Mouse (Mus musculus): ENCODE results near the gene Brd1. TPM values are rescaled to one million over a fixed set of nuclear protein-coding genes. Genes with fewer than 3 reads are reported as not detected.

Gene Brd1
- 8.1 TPM for polyA plus RNA-seq (2015; fragmentation: Illumina TruSeq; extraction: RNeasy Lipid Tissue Mini Kit (QIAGEN cat#74804); ENCODE audit: insufficient read depth, low read depth, low replicate concordance)

GRCm38 (mm10) chr15:88733834-88734571 lies at the start of gene Brd1:
TSS of gene Brd1 (minus strand) at chr15:88734233.

GRCm38 (mm10) chr15:88751564-88752402 lies 17.8 kb upstream of the Brd1 start, which contains the start of gene Zbed4:
TSS of gene Zbed4 (plus strand) at chr15:88751660.

Other genes with a start within 250 kb of the Brd1 start
- not detected for gene Zdhhc25, start 133.9 kb downstream of the Brd1 start, polyA plus RNA-seq (2015; fragmentation: Illumina TruSeq; extraction: RNeasy Lipid Tissue Mini Kit (QIAGEN cat#74804); ENCODE audit: insufficient read depth, low read depth, low replicate concordance)
- 2.3 TPM for gene Zbed4, start 17.4 kb upstream of the Brd1 start, polyA plus RNA-seq (2015; fragmentation: Illumina TruSeq; extraction: RNeasy Lipid Tissue Mini Kit (QIAGEN cat#74804); ENCODE audit: insufficient read depth, low read depth, low replicate concordance)
- gene Alg12, start 85.1 kb upstream of the Brd1 start, polyA plus RNA-seq (2015; fragmentation: Illumina TruSeq; extraction: RNeasy Lipid Tissue Mini Kit (QIAGEN cat#74804); ENCODE audit: insufficient read depth, low read depth, low replicate concordance): 6.6 TPM
- gene Creld2, start 85.4 kb upstream of the Brd1 start, polyA plus RNA-seq (2015; fragmentation: Illumina TruSeq; extraction: RNeasy Lipid Tissue Mini Kit (QIAGEN cat#74804); ENCODE audit: insufficient read depth, low read depth, low replicate concordance): 120 TPM
- gene Pim3, start 128.0 kb upstream of the Brd1 start, polyA plus RNA-seq (2015; fragmentation: Illumina TruSeq; extraction: RNeasy Lipid Tissue Mini Kit (QIAGEN cat#74804); ENCODE audit: insufficient read depth, low read depth, low replicate concordance): 76.7 TPM
- not detected for gene Ttll8, start 220.2 kb upstream of the Brd1 start, polyA plus RNA-seq (2015; fragmentation: Illumina TruSeq; extraction: RNeasy Lipid Tissue Mini Kit (QIAGEN cat#74804); ENCODE audit: insufficient read depth, low read depth, low replicate concordance)
- not detected for gene Mlc1, start 244.8 kb upstream of the Brd1 start, polyA plus RNA-seq (2015; fragmentation: Illumina TruSeq; extraction: RNeasy Lipid Tissue Mini Kit (QIAGEN cat#74804); ENCODE audit: insufficient read depth, low read depth, low replicate concordance)
- not detected for gene Mov10l1, start 248.7 kb upstream of the Brd1 start, polyA plus RNA-seq (2015; fragmentation: Illumina TruSeq; extraction: RNeasy Lipid Tissue Mini Kit (QIAGEN cat#74804); ENCODE audit: insufficient read depth, low read depth, low replicate concordance)